Mouse (Mus musculus): ENCODE measurements around the gene Pla2g3.

DNA sequence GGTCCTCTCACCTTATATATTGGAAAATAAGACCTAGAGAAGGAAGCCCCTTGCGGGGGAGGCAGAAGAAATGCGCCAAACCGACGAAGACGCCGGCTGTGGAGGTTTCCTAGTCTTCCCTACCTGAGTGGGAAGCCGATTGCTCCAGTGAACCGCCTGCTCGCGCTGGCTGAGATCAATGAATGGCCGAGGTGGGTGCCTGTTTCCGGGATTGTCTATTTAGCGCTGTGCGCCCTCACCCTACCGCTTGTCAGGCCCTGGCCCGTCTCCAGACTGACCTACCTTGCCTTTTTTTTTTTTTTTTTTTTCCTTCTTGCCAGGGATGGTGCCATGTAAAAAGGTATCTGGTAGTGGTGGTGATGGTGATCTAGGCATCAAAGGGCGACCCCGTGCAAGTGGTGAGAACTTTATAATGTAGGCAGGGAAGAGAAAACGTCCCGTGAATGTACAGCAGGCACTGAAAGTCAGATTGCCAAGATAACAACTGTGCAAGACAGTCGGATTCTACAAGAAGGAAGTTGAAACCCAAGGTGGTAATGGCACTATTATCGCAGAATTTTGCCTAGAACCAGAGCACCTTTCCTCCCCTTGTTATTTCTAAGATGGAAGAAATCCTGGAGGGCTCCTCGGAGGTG lies 52.5 kb downstream of the Pla2g3 start, which contains the start of gene Smtn:
- TF ChIP-seq MAX (IDR thresholded peaks at IDR 0.05; ENCODE audit: low read depth): no peak
- no peak for TF ChIP-seq POLR2AphosphoS2 (IDR thresholded peaks at IDR 0.05; ENCODE audit: insufficient read length, low read depth)
- no peak for TF ChIP-seq POLR2A (IDR thresholded peaks at IDR 0.05; ENCODE audit: insufficient read length, low read depth)
- no peak for TF ChIP-seq E2F4 (IDR thresholded peaks at IDR 0.05; ENCODE audit: insufficient read depth)
- TF ChIP-seq USF1 (IDR thresholded peaks at IDR 0.05; ENCODE audit: low read depth): no peak
- TF ChIP-seq CEBPB (IDR thresholded peaks at IDR 0.05; ENCODE audit: insufficient read depth, poor library complexity, severe bottlenecking): no peak
- no peak for TF ChIP-seq TCF3 (IDR thresholded peaks at IDR 0.05; ENCODE audit: insufficient read length, low read depth)
- no peak for TF ChIP-seq TCF12 (IDR thresholded peaks at IDR 0.05; ENCODE audit: insufficient read depth, poor library complexity, severe bottlenecking)
- TF ChIP-seq SRF (IDR thresholded peaks at IDR 0.05; ENCODE audit: control insufficient read depth, insufficient read length, low read depth): no peak

Data from myocyte (in vitro differentiated cells).